Mouse (Mus musculus): ENCODE results near the gene Pomp.

DNA sequence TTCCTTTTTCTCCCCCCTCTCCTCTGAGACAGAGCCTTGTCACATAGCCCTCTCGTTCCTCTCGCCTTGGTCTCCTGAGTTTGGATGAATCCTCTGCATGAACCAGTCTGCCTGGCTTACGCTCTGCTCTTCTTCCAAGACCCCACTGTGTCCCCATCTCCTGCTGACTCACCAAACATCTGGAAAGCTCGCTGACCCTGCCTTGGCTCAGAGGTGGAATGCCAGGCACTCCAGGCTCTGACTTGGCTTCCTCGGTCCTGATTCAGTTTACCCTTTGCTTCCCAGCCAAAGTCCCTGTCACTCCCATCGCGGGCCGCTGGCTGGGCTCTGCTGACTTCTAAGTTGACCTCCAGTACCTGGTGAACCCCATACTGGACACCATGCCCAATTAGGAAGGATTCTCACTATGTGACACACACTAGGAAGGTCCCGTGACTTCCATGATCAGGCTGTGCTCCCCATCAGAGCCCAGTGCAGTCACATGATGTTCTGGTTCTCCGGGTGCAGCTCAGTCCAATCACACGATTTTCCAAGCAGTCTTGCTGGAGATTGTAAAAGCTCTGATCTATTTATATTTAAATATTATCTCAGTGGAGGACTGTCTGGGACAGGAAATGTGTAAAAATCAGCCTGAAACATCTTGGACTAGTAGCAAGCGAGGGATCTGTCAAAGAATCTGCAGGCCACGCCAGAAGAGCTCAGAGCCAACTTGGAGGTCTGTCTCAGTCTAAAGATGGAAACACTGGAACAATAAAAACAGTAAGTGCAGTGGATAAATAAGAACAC is 47.8 kb upstream of the Pomp start:
- TF ChIP-seq CTCF (IDR thresholded peaks at IDR 0.05; ENCODE audit: low read depth) (no peak), EP300 (IDR thresholded peaks at IDR 0.05; ENCODE audit: low read depth) (no peak)
